15 mouse cellular contexts compared by ENCODE assay signal in the genomic region with DNA sequence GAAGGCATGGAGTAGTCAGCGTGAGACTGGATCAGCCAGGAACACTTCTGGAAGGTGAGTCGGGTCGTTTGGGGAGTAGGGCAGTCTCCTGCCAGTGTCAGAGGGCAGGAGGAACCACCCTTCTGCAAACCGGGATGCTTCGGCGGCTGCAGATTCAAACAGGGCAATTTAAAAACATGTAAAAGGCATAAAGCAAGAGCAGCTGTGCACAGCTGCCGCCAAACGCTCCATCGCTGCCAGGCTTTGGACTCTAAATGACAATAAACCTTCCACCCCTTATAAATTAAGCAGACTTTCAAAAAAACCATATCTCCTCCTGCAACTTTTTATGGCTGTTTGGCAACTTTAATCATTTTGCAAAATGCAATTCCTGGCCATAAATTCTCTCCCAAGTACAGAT.
DNase-seq lines count a peak whose midpoint lies in the region; ATAC-seq and TF ChIP-seq lines count a peak whose summit lies in the region.
"Had no signal": no experiment of that assay in that cellular context is flagged by ENCODE, and none has a peak within 500 bp of the region (broad histone marks: within the 10 kb centered on the region; RNA-seq: fewer than 3 reads in every experiment).

No protein-coding gene starts in this region.

- H3K4me1 ChIP-seq in hindbrain, embryonic 10.5 days (replicated peaks): peaks cover 24% of the 10 kb centered on the region
- peaks cover 7% of the 10 kb centered on the region; the same call in 1 of the 2 replicates for H3K4me1 ChIP-seq in hindbrain, embryonic 14.5 days (replicated peaks; ENCODE audit: control insufficient read depth, insufficient read depth, low read length)
- H3K4me1 ChIP-seq in kidney, embryonic 14.5 days (ENCODE audit: control insufficient read depth, insufficient read depth, low read length): peaks cover 18% of the 10 kb centered on the region
- no peaks in the 10 kb centered on the region for H3K4me1 ChIP-seq in lung, postnatal 0 days (ENCODE audit: insufficient read depth, low read depth, low read length)
- H3K4me1 ChIP-seq: embryonic facial prominence, embryonic 15.5 days; heart, embryonic 15.5 days had no signal

- H3K9me3 ChIP-seq in hindbrain, embryonic 10.5 days: no peaks in the 10 kb centered on the region
- no peaks in the 10 kb centered on the region for H3K9me3 ChIP-seq in hindbrain, embryonic 14.5 days (ENCODE audit: control insufficient read depth, low read length)
- no peaks in the 10 kb centered on the region for H3K9me3 ChIP-seq in kidney, embryonic 14.5 days (ENCODE audit: control insufficient read depth, low read length)
- no peaks in the 10 kb centered on the region for H3K9me3 ChIP-seq in lung, postnatal 0 days (ENCODE audit: low read length)
- H3K9me3 ChIP-seq: embryonic facial prominence, embryonic 15.5 days; heart, embryonic 15.5 days; neural tube, embryonic 13.5 days had no signal

- no peak overlapping the region for H3K9ac ChIP-seq in hindbrain, embryonic 14.5 days
- H3K9ac ChIP-seq in kidney, embryonic 14.5 days (ENCODE audit: low read depth, low read length): no peak overlapping the region
- no peak overlapping the region for H3K9ac ChIP-seq in lung, postnatal 0 days (replicated peaks; ENCODE audit: low read depth)
- H3K9ac ChIP-seq: embryonic facial prominence, embryonic 15.5 days; heart, embryonic 15.5 days; neural tube, embryonic 13.5 days had no signal

- H3K4me3 ChIP-seq in hindbrain, embryonic 10.5 days: no peak overlapping the region
- no peak overlapping the region for H3K4me3 ChIP-seq in hindbrain, embryonic 14.5 days (replicated peaks; ENCODE audit: low read length)
- no peak overlapping the region for H3K4me3 ChIP-seq in kidney, embryonic 14.5 days (ENCODE audit: low read length)
- H3K4me3 ChIP-seq in lung, postnatal 0 days (ENCODE audit: low read depth, low read length): no peak overlapping the region
- H3K4me3 ChIP-seq: embryonic facial prominence, embryonic 15.5 days; heart, embryonic 15.5 days; layer of hippocampus, adult 2 months; neural tube, embryonic 13.5 days had no signal

- H3K4me2 ChIP-seq in hindbrain, embryonic 14.5 days (replicated peaks): no peak overlapping the region
- 0 out of 2 replicates have a peak overlapping the region, but pooled peaks have one; percentile 1 for H3K4me2 ChIP-seq in kidney, embryonic 14.5 days (replicated peaks; ENCODE audit: low read depth, low read length)
- H3K4me2 ChIP-seq in lung, postnatal 0 days (replicated peaks; ENCODE audit: low read depth, low read length): no peak overlapping the region
- H3K4me2 ChIP-seq: embryonic facial prominence, embryonic 15.5 days; heart, embryonic 15.5 days; neural tube, embryonic 13.5 days had no signal

- H3K27ac ChIP-seq in hindbrain, embryonic 10.5 days: peak overlapping the region; percentile 1; the same call in 1 of the 2 replicates
- H3K27ac ChIP-seq in hindbrain, embryonic 14.5 days: no peak overlapping the region
- no peak overlapping the region for H3K27ac ChIP-seq in kidney, embryonic 14.5 days (ENCODE audit: low read depth, low read length)
- no peak overlapping the region for H3K27ac ChIP-seq in lung, postnatal 0 days (ENCODE audit: low read length)
- H3K27ac ChIP-seq: embryonic facial prominence, embryonic 15.5 days; heart, embryonic 15.5 days; layer of hippocampus, adult 2 months; neural tube, embryonic 13.5 days had no signal

- DNase-seq in hindbrain, embryonic 10.5 days (ENCODE audit: low spot score): no peak
- no peak for DNase-seq in hindbrain, embryonic 14.5 days (ENCODE audit: low spot score)
- DNase-seq in forelimb bud, embryonic 11.5 days (ENCODE audit: low read depth, low spot score): peak; percentile 27
- peak; percentile 45 for DNase-seq in lung, postnatal 0 days (ENCODE audit: low spot score)
- no peak for DNase-seq in urinary bladder, postnatal 36 days (ENCODE audit: low spot score in 2 of 2)
- DNase-seq in layer of hippocampus, adult 18-20 months (ENCODE audit: low spot score in 2 of 2): no peak
- DNase-seq: cerebellum, adult 18-20 months; liver; thymus, postnatal 4 days had no signal

- no peaks in the 10 kb centered on the region for H3K36me3 ChIP-seq in hindbrain, embryonic 10.5 days
- H3K36me3 ChIP-seq in hindbrain, embryonic 14.5 days (replicated peaks; ENCODE audit: control insufficient read depth, insufficient read depth): no peaks in the 10 kb centered on the region
- no peaks in the 10 kb centered on the region for H3K36me3 ChIP-seq in kidney, embryonic 14.5 days (ENCODE audit: control insufficient read depth, insufficient read depth, low read length)
- H3K36me3 ChIP-seq in lung, postnatal 0 days (ENCODE audit: insufficient read depth, low read length): no peaks in the 10 kb centered on the region
- H3K36me3 ChIP-seq: embryonic facial prominence, embryonic 15.5 days; heart, embryonic 15.5 days; neural tube, embryonic 13.5 days had no signal

- 56% methylated on average over 9 of the region's 9 CpGs for WGBS in hindbrain, embryonic 10.5 days
- 47% methylated on average over 9 of the region's 9 CpGs for WGBS in hindbrain, embryonic 14.5 days
- WGBS in kidney, embryonic 14.5 days: 10% methylated on average over 9 of the region's 9 CpGs
- 41% methylated on average over 9 of the region's 9 CpGs for WGBS in lung, postnatal 0 days

- no peak for TF ChIP-seq EP300 in lung, postnatal 0 days (IDR thresholded peaks at IDR 0.05)

- no peak for ATAC-seq in hindbrain, embryonic 14.5 days (ENCODE audit: low FRiP score)
- no peak; the same call in 1 of the 2 replicates for ATAC-seq in kidney, embryonic 14.5 days (ENCODE audit: low FRiP score, low TSS enrichment)
- ATAC-seq in lung, postnatal 0 days: no peak
- ATAC-seq: hindbrain, embryonic 16.5 days had no signal

- TF ChIP-seq CTCF in lung, postnatal 0 days (IDR thresholded peaks at IDR 0.05): no peak

- peaks cover 70% of the 10 kb centered on the region for H3K27me3 ChIP-seq in hindbrain, embryonic 10.5 days (ENCODE audit: insufficient read depth, poor library complexity, severe bottlenecking)
- no peaks in the 10 kb centered on the region for H3K27me3 ChIP-seq in hindbrain, embryonic 14.5 days (ENCODE audit: control insufficient read depth, insufficient read depth, low read length)
- peaks cover 23% of the 10 kb centered on the region for H3K27me3 ChIP-seq in kidney, embryonic 14.5 days (ENCODE audit: control insufficient read depth, insufficient read depth, low read length)
- H3K27me3 ChIP-seq in lung, postnatal 0 days (replicated peaks; ENCODE audit: insufficient read depth, low read length): no peaks in the 10 kb centered on the region

Comparison
In these comparisons a context has a peak if more than half of its experiments do, and no peak if none do; other contexts are left out.
1. DNase-seq: peak in forelimb bud, embryonic 11.5 days (single experiment) and lung, postnatal 0 days (single experiment); none in hindbrain, embryonic 10.5 days (single experiment), hindbrain, embryonic 14.5 days (single experiment), urinary bladder, postnatal 36 days (0 of 2) and layer of hippocampus, adult 18-20 months (0 of 2).